Mouse (Mus musculus) spleen, adult 2 months (tissue): ENCODE measurements at regions not wholly inside any gene's neighbourhood (a gene's known extent, or its start where the extent isn't known, plus 50 kb on each side); places are given as distances from the start of the nearest gene placed in this dataset.

Source experiments
- DNase-seq, 2 experiments: peaks; one replicate each; pipeline versions ENCODE4 v3.0.0 to v3.0.0-alpha.2; 2012 to 2021; ENCODE audit warnings: low spot score in 2 of 2, low read depth in 1 of 2
- H3K27ac ChIP-seq: fragments of 200-500 bp; 2 replicates; pipeline ENCODE4 v1.5.1; 2012; ENCODE audit warnings: low read length, inconsistent platforms; ENCODE audit not compliant: insufficient read depth
- H3K27me3 ChIP-seq: fragments of 200-500 bp; 2 replicates; pipeline ENCODE4 v1.6.1; 2012; ENCODE audit warnings: mild to moderate bottlenecking, moderate library complexity, low read length, inconsistent platforms; ENCODE audit not compliant: control insufficient read depth, insufficient read depth
- H3K36me3 ChIP-seq: fragments of 200-500 bp; 2 replicates; pipeline ENCODE4 v1.6.1; 2012; ENCODE audit warnings: mild to moderate bottlenecking, low read length, inconsistent platforms; ENCODE audit not compliant: control insufficient read depth, insufficient read depth
- H3K4me1 ChIP-seq: fragments of 200-500 bp; 2 replicates; pipeline ENCODE4 v1.6.1; 2011; ENCODE audit warnings: inconsistent platforms; ENCODE audit not compliant: control insufficient read depth, insufficient read depth, insufficient read length
- H3K4me3 ChIP-seq: fragments of 200-500 bp; 2 replicates; pipeline ENCODE4 v1.5.1; 2011; ENCODE audit warnings: mild to moderate bottlenecking, inconsistent platforms; ENCODE audit not compliant: insufficient read depth, insufficient read length; ENCODE audit errors: extremely low read depth
- CTCF ChIP-seq: fragments of 200-500 bp; IDR thresholded peaks from 2 replicates; pipeline ENCODE4 v1.5.1; 2011; ENCODE audit warnings: mild to moderate bottlenecking, inconsistent platforms; ENCODE audit not compliant: insufficient read depth, insufficient read length, insufficient replicate concordance; ENCODE audit errors: extremely low read depth
- POLR2A ChIP-seq: fragments of 200-500 bp; IDR thresholded peaks from 2 replicates; pipeline ENCODE4 v1.6.1; 2011; ENCODE audit warnings: low read depth, low read length, inconsistent platforms
- WGBS: fragments of 180-500 bp; shearing (Covaris S2); methylation state at CpG from one replicate; pipeline ENCODE4 v1.1.7; 2018; 5-methylcytosine and 5-hydroxymethylcytosine counted together

GRCm38 (mm10) chr10:126479743-126480142 lies 421.4 kb downstream of the Atp23 start:
- H3K27me3 ChIP-seq: no peaks in the 10 kb centered on the region
- TF ChIP-seq POLR2A (no peak), CTCF (no peak)
- no peaks in the 10 kb centered on the region for H3K36me3 ChIP-seq
- whole genome bisulfite sequencing: 51% methylated on average over 2 of the region's 2 CpGs
- no peak overlapping the region for H3K27ac ChIP-seq
- no peak overlapping the region for H3K4me3 ChIP-seq
- H3K4me1 ChIP-seq: no peaks in the 10 kb centered on the region
- no peak for DNase-seq

GRCm38 (mm10) chr10:126473050-126473719 lies 428.0 kb downstream of the Atp23 start:
- Histone ChIP-seq H3K4me1 (no peaks in the 10 kb centered on the region), H3K27me3 (no peaks in the 10 kb centered on the region), H3K27ac (no peak overlapping the region), H3K4me3 (no peak overlapping the region), H3K36me3 (no peaks in the 10 kb centered on the region)
- DNase-seq: no peak
- no peak for TF ChIP-seq CTCF
- no peak for TF ChIP-seq POLR2A
- WGBS: 82% methylated on average over 6 of the region's 6 CpGs

GRCm38 (mm10) chr10:126470838-126471491 lies 430.2 kb downstream of the Atp23 start:
- WGBS: 67% methylated on average over 4 of the region's 4 CpGs
- no peaks in the 10 kb centered on the region for H3K36me3 ChIP-seq
- no peak for DNase-seq
- no peak overlapping the region for H3K27ac ChIP-seq
- no peak for TF ChIP-seq CTCF
- TF ChIP-seq POLR2A: no peak
- no peaks in the 10 kb centered on the region for H3K27me3 ChIP-seq
- H3K4me1 ChIP-seq: no peaks in the 10 kb centered on the region
- no peak overlapping the region for H3K4me3 ChIP-seq

GRCm38 (mm10) chr10:126462770-126463169 lies 438.4 kb downstream of the Atp23 start:
- WGBS: 74% methylated on average over 1 of the region's 1 CpGs
- H3K4me3 ChIP-seq: no peak overlapping the region
- H3K27ac ChIP-seq: no peak overlapping the region
- no peak for DNase-seq
- H3K4me1 ChIP-seq: no peaks in the 10 kb centered on the region; the same call in 1 of the 2 replicates
- no peaks in the 10 kb centered on the region for H3K36me3 ChIP-seq
- TF ChIP-seq CTCF (no peak), POLR2A (no peak)
- no peaks in the 10 kb centered on the region for H3K27me3 ChIP-seq

GRCm38 (mm10) chr10:126458523-126458922 lies 442.6 kb downstream of the Atp23 start:
- DNase-seq: no peak
- no peak overlapping the region for H3K27ac ChIP-seq
- H3K4me3 ChIP-seq: no peak overlapping the region
- H3K27me3 ChIP-seq: no peaks in the 10 kb centered on the region
- TF ChIP-seq POLR2A (no peak), CTCF (no peak)
- 79% methylated on average over 5 of the region's 5 CpGs for WGBS
- H3K36me3 ChIP-seq: no peaks in the 10 kb centered on the region
- H3K4me1 ChIP-seq: no peaks in the 10 kb centered on the region; the same call in 1 of the 2 replicates

GRCm38 (mm10) chr10:126452757-126453528 lies 448.2 kb downstream of the Atp23 start:
- no peak for DNase-seq
- WGBS: 90% methylated on average over 15 of the region's 15 CpGs
- Histone ChIP-seq H3K36me3 (no peaks in the 10 kb centered on the region), H3K4me3 (no peak overlapping the region), H3K27ac (no peak overlapping the region), H3K27me3 (no peaks in the 10 kb centered on the region), H3K4me1 (no peaks in the 10 kb centered on the region)
- TF ChIP-seq POLR2A (no peak), CTCF (no peak)
